Mouse (Mus musculus) heart, embryonic 12.5 days (tissue): Measurements from ENCODE around the gene Zfp385b. TPM values are rescaled to one million over a fixed set of nuclear protein-coding genes. Genes with fewer than 3 reads are reported as not detected.

ENCODE experiments used
- ATAC-seq: fragments of 200-750 bp; cut with Nextera tagmentation; 2 replicates; pipeline ENCODE4 v1.8.0; 2017; ENCODE audit warnings: moderate TSS enrichment, moderate library complexity; ENCODE audit not compliant: insufficient number of reproducible peaks, low FRiP score
- H3K27ac ChIP-seq: fragments of 300-500 bp; sonication (generic); 2 replicates; pipeline ENCODE4 v1.5.1; 2016; ENCODE audit warnings: mild to moderate bottlenecking, moderate library complexity; ENCODE audit not compliant: poor library complexity, severe bottlenecking
- H3K27me3 ChIP-seq: fragments of 300-500 bp; sonication (generic); replicated peaks from 2 replicates; pipeline ENCODE4 v1.6.1; 2016; ENCODE audit warnings: mild to moderate bottlenecking, moderate library complexity
- H3K36me3 ChIP-seq: fragments of 300-500 bp; sonication (generic); 2 replicates; pipeline ENCODE4 v1.6.1; 2016; ENCODE audit warnings: mild to moderate bottlenecking, moderate library complexity
- H3K4me1 ChIP-seq: fragments of 300-500 bp; sonication (generic); replicated peaks from 2 replicates; pipeline ENCODE4 v1.6.1; 2016; ENCODE audit warnings: mild to moderate bottlenecking
- H3K4me2 ChIP-seq: fragments of 300-500 bp; sonication (generic); 2 replicates; pipeline ENCODE4 v1.6.1; 2016; ENCODE audit warnings: mild to moderate bottlenecking, moderate library complexity
- H3K4me3 ChIP-seq: fragments of 300-500 bp; sonication (generic); 2 replicates; pipeline ENCODE4 v1.5.1; 2016; ENCODE audit warnings: mild to moderate bottlenecking
- H3K9ac ChIP-seq: fragments of 300-500 bp; sonication (generic); 2 replicates; pipeline ENCODE4 v1.6.1; 2016; ENCODE audit warnings: mild to moderate bottlenecking, moderate library complexity
- H3K9me3 ChIP-seq: fragments of 300-500 bp; sonication (generic); replicated peaks from 2 replicates; pipeline ENCODE4 v1.6.1; 2016; ENCODE audit warnings: mild to moderate bottlenecking, moderate library complexity
- WGBS: fragments of 180-500 bp; shearing (Covaris S2); methylation state at CpG from one replicate; pipeline ENCODE4 v1.1.7; 2016; 5-methylcytosine and 5-hydroxymethylcytosine counted together
- polyA plus RNA-seq: library from polyadenylated mRNA; unstranded; fragments of >200 nt; fragmentation: Nextera tagmentation; extraction: Ambion mirVana; gene quantifications from 2 replicates; pipeline ENCODE4 v1.2.1, GENCODE M21; 2016

Gene Zfp385b
- polyA plus RNA-seq, 1 experiment from 2014 or later = 4.3 TPM

DNA sequence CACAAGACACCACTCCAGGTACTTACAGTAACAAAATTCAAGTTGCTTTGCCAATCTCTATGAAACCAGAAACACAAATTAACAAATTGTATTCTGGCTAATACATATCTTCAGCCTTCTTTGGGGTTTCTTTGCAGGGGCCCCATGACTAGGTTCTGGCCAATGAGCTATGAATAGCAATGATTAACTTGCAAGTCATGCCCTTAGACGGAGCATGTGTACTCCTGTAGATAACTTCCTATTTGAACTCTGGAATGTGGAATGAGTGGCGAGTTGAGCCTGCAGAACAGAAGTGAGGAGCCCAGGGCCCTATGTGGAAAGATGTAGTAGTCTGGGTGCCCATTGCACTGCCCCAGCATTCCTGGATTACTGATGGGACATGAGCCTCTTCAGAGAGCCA lies 276.8 kb downstream of the Zfp385b start:
- H3K4me3 ChIP-seq = no peak overlapping the region
- peak overlapping the region; percentile 41; the same call in 1 of the 2 replicates for H3K27ac ChIP-seq
- H3K36me3 ChIP-seq = no peaks in the 10 kb centered on the region
- no peaks in the 10 kb centered on the region for H3K9me3 ChIP-seq
- no peak overlapping the region for H3K4me2 ChIP-seq
- WGBS = 16% methylated on average over 2 of the region's 2 CpGs
- H3K27me3 ChIP-seq = no peaks in the 10 kb centered on the region
- H3K9ac ChIP-seq = no peak overlapping the region
- H3K4me1 ChIP-seq = peaks cover 16% of the 10 kb centered on the region
- ATAC-seq = no peak; the same call in 1 of the 2 replicates

DNA sequence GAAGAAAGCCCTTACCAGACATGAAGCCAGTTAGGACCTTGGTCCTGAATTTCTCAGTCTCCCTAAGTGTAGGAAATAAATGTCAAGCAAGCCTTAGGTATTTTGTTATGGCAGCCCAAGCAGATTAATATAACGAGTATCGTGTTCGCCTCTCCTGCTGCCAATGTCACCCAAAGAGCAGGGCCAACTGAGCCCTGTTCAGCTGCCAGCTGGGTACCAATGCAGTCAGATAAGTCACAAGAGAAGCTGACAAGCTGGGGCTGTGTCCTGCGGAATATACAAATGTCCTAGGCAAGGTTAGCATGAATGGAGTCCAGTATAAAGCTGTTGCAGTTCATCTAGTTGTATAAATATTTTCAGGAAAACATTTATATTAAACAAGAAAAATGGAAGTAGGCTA lies 277.8 kb downstream of the Zfp385b start:
- Histone ChIP-seq H3K9me3 (no peaks in the 10 kb centered on the region), H3K36me3 (no peaks in the 10 kb centered on the region), H3K27me3 (no peaks in the 10 kb centered on the region), H3K4me2 (no peak overlapping the region), H3K27ac (no peak overlapping the region), H3K4me3 (no peak overlapping the region), H3K9ac (no peak overlapping the region), H3K4me1 (peaks cover 16% of the 10 kb centered on the region)
- no peak for ATAC-seq
- 75% methylated on average over 4 of the region's 4 CpGs for WGBS

DNA sequence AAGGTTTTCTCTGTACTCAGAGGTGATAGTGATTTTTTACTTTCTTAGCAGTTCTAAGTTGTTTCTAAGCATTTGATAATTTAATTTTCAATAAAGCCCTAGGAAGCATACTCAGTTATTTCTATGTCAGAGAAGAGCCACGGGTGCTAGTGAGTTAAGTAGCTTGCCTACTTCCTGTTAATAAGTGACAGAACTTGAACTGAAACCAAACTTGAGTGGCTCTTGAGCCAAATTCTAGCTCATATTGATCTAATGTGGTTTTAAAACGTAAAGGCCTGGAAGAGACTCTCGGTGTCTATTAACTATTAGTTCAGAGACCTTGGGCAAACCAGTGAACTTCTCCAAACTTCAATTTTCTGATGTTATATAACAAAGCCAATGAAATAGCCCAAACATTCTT lies 278.6 kb downstream of the Zfp385b start:
- ATAC-seq = no peak
- no peaks in the 10 kb centered on the region for H3K36me3 ChIP-seq
- H3K4me3 ChIP-seq = no peak overlapping the region
- 78% methylated on average over 3 of the region's 3 CpGs for WGBS
- no peak overlapping the region for H3K4me2 ChIP-seq
- no peak overlapping the region for H3K9ac ChIP-seq
- peaks cover 16% of the 10 kb centered on the region for H3K4me1 ChIP-seq
- no peaks in the 10 kb centered on the region for H3K9me3 ChIP-seq
- no peak overlapping the region for H3K27ac ChIP-seq
- no peaks in the 10 kb centered on the region for H3K27me3 ChIP-seq

DNA sequence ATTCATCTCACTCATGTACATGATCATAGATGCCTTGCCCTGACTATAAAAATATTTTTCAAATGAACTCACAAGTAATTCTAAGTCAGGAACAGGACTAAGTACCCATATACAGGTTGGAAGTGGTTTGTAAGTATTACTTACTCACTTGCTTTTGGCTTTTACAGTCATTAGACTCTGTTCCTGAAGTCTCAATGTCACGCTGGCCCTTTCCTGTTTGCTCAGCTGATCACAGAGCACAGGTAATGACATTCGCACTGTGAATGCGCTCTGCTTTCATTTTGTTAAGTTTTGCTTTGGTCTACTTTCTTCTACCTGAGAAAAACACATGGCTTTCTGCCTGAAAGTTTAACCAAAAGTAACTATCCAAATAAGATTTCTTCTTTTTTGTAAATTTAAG lies 282.9 kb downstream of the Zfp385b start:
- H3K4me1 ChIP-seq = peaks cover 4% of the 10 kb centered on the region; the same call in 1 of the 2 replicates
- no peak for ATAC-seq
- WGBS = 78% methylated on average over 3 of the region's 3 CpGs
- H3K4me3 ChIP-seq = no peak overlapping the region
- H3K27me3 ChIP-seq = no peaks in the 10 kb centered on the region
- no peak overlapping the region for H3K4me2 ChIP-seq
- H3K9ac ChIP-seq = no peak overlapping the region
- no peaks in the 10 kb centered on the region for H3K9me3 ChIP-seq
- H3K36me3 ChIP-seq = no peaks in the 10 kb centered on the region
- no peak overlapping the region for H3K27ac ChIP-seq

DNA sequence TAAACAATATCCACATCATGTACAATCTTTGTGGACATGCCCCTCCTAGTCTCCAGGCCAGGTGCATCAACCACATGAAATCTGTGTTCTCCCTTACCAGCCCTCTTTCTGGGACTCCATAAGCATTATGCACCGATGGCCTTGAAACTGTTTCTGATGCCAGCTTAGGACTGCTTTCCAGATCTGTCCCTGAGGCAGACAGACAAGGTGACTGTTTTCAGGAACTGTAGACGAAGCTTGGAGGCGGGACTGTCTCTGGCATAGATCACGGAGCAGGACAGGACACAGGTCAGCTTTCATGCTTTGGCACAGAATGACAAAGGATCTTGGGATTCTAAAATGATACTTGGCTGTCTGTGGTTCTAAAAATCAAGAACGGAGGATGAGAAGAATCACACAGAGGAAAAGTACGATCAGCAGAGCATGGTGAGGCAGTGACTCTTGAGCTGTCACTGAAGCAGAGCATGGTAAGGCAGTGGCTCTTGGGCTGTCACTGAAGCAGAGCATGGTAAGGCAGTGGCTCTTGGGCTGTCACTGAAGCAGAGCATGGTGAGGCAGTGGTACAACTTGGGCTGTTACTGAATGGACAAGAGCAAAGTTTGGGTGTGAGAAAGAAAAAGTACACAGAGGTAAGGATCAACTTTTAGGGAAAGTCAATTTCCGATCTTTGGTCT lies 291.2 kb downstream of the Zfp385b start:
- no peak for ATAC-seq
- Histone ChIP-seq H3K27me3 (no peaks in the 10 kb centered on the region), H3K9ac (no peak overlapping the region), H3K27ac (no peak overlapping the region), H3K4me1 (peaks cover 21% of the 10 kb centered on the region), H3K4me3 (no peak overlapping the region), H3K4me2 (no peak overlapping the region), H3K36me3 (no peaks in the 10 kb centered on the region), H3K9me3 (no peaks in the 10 kb centered on the region)
- 57% methylated on average over 7 of the region's 7 CpGs for WGBS

DNA sequence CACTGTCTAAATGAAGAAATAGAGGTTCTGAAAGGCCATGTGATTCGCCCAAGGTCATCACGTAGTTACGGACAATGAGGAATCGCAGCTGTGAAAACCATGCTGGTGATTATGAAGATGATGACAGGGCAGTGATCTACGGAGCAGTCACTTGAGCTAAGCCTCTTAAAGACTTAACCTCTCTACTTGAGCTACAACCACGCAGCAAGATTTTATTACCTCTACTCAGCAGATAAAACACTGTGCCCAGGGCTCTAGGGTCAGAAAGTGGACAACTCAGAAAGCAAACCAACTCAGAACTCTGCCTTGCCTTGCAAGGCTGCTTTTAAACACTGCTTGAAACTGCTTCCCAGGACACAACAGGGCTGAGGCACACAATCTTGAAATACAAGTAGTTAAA lies 291.8 kb downstream of the Zfp385b start:
- Histone ChIP-seq H3K27ac (no peak overlapping the region), H3K4me1 (peaks cover 21% of the 10 kb centered on the region), H3K9me3 (no peaks in the 10 kb centered on the region), H3K4me3 (no peak overlapping the region), H3K27me3 (no peaks in the 10 kb centered on the region), H3K36me3 (no peaks in the 10 kb centered on the region), H3K4me2 (no peak overlapping the region), H3K9ac (no peak overlapping the region)
- WGBS = 43% methylated on average over 6 of the region's 6 CpGs
- peak; percentile 42; the same call in 1 of the 2 replicates for ATAC-seq

DNA sequence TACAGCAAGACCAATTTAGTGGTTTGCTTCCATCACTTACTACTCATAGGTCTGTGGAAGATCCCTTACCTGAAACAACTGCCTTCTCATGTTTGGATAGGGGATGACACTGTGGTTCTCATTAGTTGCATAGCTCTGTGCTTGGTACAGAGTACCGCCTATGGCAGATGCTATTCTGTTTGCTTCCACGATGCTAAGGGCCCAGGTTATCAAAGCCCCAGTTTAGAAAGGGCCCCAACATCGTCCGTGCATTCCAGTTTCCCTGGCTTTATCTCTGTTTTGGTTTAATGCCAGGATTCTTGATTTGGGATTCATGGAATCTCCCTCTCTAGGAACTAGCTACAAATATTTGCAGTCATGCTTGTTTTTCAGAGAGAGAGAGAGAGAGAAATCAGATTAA lies 292.6 kb downstream of the Zfp385b start:
- Histone ChIP-seq H3K27ac (no peak overlapping the region), H3K27me3 (no peaks in the 10 kb centered on the region), H3K36me3 (no peaks in the 10 kb centered on the region), H3K4me1 (peaks cover 21% of the 10 kb centered on the region), H3K9me3 (no peaks in the 10 kb centered on the region), H3K4me2 (no peak overlapping the region), H3K9ac (no peak overlapping the region), H3K4me3 (no peak overlapping the region)
- 29% methylated on average over 4 of the region's 4 CpGs for WGBS
- ATAC-seq = no peak

DNA sequence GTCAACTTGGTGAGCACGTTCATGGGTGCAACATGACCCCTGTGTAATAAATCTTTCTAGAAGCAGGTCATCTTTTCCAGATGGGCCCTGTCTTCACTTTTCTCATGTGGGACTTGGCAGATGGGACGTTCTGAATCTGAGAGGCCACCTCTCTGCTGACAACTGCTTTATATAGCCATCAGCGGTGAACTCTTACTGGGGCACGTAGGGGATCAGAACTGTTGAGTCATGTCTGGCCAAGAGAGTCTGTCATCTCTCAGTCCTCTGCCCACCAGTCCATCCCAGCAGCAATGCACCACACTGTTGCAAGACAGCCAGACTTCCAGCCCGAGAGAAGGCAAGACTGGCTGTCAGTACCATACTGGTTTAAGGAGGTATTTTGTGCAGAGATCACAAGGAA lies 293.1 kb downstream of the Zfp385b start:
- no peaks in the 10 kb centered on the region for H3K27me3 ChIP-seq
- H3K4me1 ChIP-seq = peaks cover 21% of the 10 kb centered on the region
- H3K9ac ChIP-seq = no peak overlapping the region
- no peak overlapping the region for H3K4me3 ChIP-seq
- no peaks in the 10 kb centered on the region for H3K36me3 ChIP-seq
- no peak overlapping the region for H3K27ac ChIP-seq
- WGBS = 37% methylated on average over 5 of the region's 5 CpGs
- no peak overlapping the region for H3K4me2 ChIP-seq
- no peak for ATAC-seq
- H3K9me3 ChIP-seq = no peaks in the 10 kb centered on the region

DNA sequence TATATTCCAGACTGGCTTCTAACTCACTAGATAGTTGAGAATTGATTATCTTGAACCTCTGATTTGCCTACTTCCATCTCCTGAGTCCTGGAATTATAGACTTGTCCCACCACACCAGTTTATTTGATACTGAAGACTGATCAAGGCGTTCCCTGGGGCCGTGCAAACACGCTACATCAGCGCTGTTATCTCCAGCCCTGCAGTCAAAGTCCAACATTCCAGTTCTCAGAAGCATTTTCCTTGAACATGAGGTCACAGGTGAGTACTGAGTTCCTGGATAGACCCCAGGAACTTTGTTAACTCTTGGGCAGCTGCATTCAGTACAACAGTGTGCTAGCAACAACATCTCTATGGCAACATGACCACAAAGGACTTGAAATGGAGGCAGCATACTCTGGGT lies 297.2 kb downstream of the Zfp385b start:
- ATAC-seq = no peak

DNA sequence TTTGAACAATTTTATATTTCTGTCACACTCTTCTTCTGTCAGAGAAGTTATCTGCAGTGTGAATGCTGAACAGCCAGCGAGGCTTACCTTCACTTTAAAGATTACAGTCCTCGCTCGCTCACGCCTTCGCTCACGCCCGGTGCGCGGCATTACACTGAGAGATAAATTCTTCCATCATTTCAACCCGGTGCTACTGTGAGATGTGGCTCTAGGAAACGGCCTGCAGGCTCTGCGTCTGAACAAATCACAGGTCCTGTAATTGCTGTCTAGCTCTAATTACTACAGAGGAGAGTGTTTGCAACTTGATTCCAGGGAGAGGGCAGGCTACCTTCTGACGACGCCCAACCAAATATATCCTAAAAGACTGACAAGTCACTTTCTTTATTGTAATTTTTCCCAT lies 300.1 kb downstream of the Zfp385b start:
- Histone ChIP-seq H3K9ac (peak overlapping the region; percentile 56; the same call in 1 of the 2 replicates), H3K4me1 (peaks cover 5% of the 10 kb centered on the region; the same call in 1 of the 2 replicates), H3K4me3 (peak overlapping the region; percentile 48), H3K27ac (no peak overlapping the region), H3K36me3 (no peaks in the 10 kb centered on the region), H3K27me3 (no peaks in the 10 kb centered on the region), H3K4me2 (peak overlapping the region; percentile 72), H3K9me3 (no peaks in the 10 kb centered on the region)
- no peak for ATAC-seq
- under 1% methylated on average over 14 of the region's 14 CpGs for WGBS

More for the DNA sequence above, 297.2 kb downstream of the Zfp385b start:
- H3K27me3 ChIP-seq = no peaks in the 10 kb centered on the region
- no peak overlapping the region for H3K4me2 ChIP-seq
- no peaks in the 10 kb centered on the region for H3K36me3 ChIP-seq
- H3K9ac ChIP-seq = no peak overlapping the region
- no peak overlapping the region for H3K27ac ChIP-seq
- no peaks in the 10 kb centered on the region for H3K9me3 ChIP-seq
- no peak overlapping the region for H3K4me3 ChIP-seq
- H3K4me1 ChIP-seq = peaks cover 9% of the 10 kb centered on the region
- WGBS = 41% methylated on average over 4 of the region's 4 CpGs

DNA sequence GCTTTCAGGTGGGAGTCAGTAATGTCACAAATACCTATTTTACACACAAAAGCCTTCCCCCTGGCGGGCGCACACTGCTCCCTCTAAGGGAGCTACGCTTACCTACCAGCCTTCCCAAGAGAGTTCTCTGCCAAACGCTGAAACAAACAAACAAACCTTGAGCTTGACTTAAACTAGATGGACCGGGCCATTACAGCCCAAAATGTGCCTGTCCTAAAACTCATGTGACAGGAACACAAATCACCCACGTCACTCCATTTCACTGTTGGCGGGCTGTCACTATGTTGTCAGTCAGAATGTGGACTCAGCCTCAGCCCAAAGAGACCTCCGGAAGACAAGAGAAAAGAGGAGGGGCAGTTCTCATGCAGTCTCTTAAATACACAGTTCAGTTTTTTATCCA lies 300.7 kb downstream of the Zfp385b start:
- Histone ChIP-seq H3K4me2 (peak overlapping the region; percentile 72), H3K4me1 (peaks cover 5% of the 10 kb centered on the region; the same call in 1 of the 2 replicates), H3K27ac (no peak overlapping the region), H3K9ac (no peak overlapping the region), H3K4me3 (peak overlapping the region; percentile 48), H3K36me3 (no peaks in the 10 kb centered on the region), H3K9me3 (no peaks in the 10 kb centered on the region), H3K27me3 (no peaks in the 10 kb centered on the region)
- ATAC-seq = no peak
- 8% methylated on average over 8 of the region's 8 CpGs for WGBS

DNA sequence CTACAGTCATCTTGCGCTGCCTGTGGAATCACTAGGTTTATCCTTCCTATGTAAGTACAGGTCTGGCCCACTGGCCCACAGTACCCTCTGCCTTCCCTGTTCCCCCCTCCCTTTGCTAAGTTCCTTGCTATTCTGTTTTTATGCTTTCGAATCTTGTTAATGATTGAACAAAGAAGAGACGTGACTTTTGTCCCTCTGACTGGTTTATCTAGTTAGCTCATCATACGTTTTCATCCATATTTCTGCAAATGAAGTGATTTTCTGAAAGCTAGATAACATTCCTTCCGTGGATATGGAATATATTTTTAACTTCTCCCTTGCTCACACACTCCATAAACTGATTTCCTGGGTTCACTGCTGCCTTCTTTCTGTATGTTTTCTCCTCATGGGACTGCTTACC lies 302.8 kb downstream of the Zfp385b start:
- no peak overlapping the region for H3K27ac ChIP-seq
- H3K9ac ChIP-seq = no peak overlapping the region
- no peak for ATAC-seq
- H3K9me3 ChIP-seq = no peaks in the 10 kb centered on the region
- H3K4me3 ChIP-seq = no peak overlapping the region
- H3K4me1 ChIP-seq = peaks cover 5% of the 10 kb centered on the region; the same call in 1 of the 2 replicates
- H3K27me3 ChIP-seq = no peaks in the 10 kb centered on the region
- no peak overlapping the region for H3K4me2 ChIP-seq
- H3K36me3 ChIP-seq = no peaks in the 10 kb centered on the region
- WGBS = 80% methylated on average over 5 of the region's 5 CpGs
